22 mouse cellular contexts compared by ENCODE assay signal in the genomic region with DNA sequence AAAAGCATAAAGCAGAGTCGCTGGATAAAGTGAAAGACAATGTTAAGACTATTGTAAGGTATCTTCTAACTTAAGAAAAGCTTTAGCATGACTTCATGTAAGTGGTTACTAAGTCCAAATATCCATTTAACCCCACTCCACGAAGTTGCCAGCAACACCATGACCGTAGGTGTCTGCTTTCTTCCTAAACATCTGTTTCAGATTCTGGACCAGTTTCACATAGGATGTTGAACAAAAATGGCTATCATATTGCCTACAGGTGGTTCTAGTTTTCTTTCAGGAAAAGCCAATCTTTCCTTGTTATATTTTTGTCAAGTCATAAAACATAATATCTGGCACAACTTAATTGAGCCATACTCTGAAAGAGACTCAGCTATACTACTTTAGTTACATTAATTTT.
"Had no signal": no experiment of that assay in that cellular context is flagged by ENCODE, and none has a peak within 500 bp of the region (broad histone marks: within the 10 kb centered on the region; RNA-seq: fewer than 3 reads in every experiment).

No protein-coding gene starts in this region.

- H3K27me3 ChIP-seq: liver, embryonic 12.5 days; liver, embryonic 15.5 days; lung, embryonic 15.5 days; megakaryocyte, embryonic 14.5 days; neural tube, embryonic 12.5 days; neural tube, embryonic 15.5 days had no signal

- H3K27ac ChIP-seq: liver, embryonic 12.5 days; liver, embryonic 15.5 days; lung, embryonic 15.5 days; neural tube, embryonic 12.5 days; neural tube, embryonic 15.5 days had no signal

- H3K9me3 ChIP-seq: liver, embryonic 12.5 days; liver, embryonic 15.5 days; lung, embryonic 15.5 days; neural tube, embryonic 12.5 days; neural tube, embryonic 15.5 days had no signal

- H3K4me3 ChIP-seq: liver, embryonic 12.5 days; liver, embryonic 15.5 days; lung, embryonic 15.5 days; megakaryocyte, embryonic 14.5 days; neural tube, embryonic 12.5 days; neural tube, embryonic 15.5 days had no signal

- H3K4me1 ChIP-seq: liver, embryonic 12.5 days; liver, embryonic 15.5 days; lung, embryonic 15.5 days; megakaryocyte, embryonic 14.5 days; neural tube, embryonic 12.5 days; neural tube, embryonic 15.5 days had no signal

- H3K36me3 ChIP-seq: liver, embryonic 12.5 days; liver, embryonic 15.5 days; lung, embryonic 15.5 days; neural tube, embryonic 12.5 days; neural tube, embryonic 15.5 days had no signal

- H3K9ac ChIP-seq: liver, embryonic 12.5 days; liver, embryonic 15.5 days; lung, embryonic 15.5 days; neural tube, embryonic 12.5 days; neural tube, embryonic 15.5 days had no signal

- ATAC-seq: liver, embryonic 12.5 days had no signal

- DNase-seq: kidney, adult 9 months; kidney, postnatal 14 days; kidney, postnatal 4 days; left cerebral cortex, postnatal 4 days; liver; lung, adult 18-20 months; lung, postnatal 10 days; lung, postnatal 36 days; midbrain, embryonic 14.5 days; retina, postnatal 1 day; right cerebral cortex, postnatal 25 days; spleen, adult 18-20 months; thymus, adult 18-20 months; thymus, postnatal 14 days; thymus, postnatal 4 days had no signal

- H3K4me2 ChIP-seq: liver, embryonic 12.5 days; liver, embryonic 15.5 days; lung, embryonic 15.5 days; midbrain, embryonic 11.5 days; neural tube, embryonic 12.5 days; neural tube, embryonic 15.5 days had no signal
